Mouse (Mus musculus): ENCODE results near the gene Anks6. TPM values are rescaled to one million over a fixed set of nuclear protein-coding genes. Genes with fewer than 3 reads are reported as not detected.

Gene Anks6
- polyA plus RNA-seq, 1 experiment from 2014 or later: 3.8 TPM

DNA sequence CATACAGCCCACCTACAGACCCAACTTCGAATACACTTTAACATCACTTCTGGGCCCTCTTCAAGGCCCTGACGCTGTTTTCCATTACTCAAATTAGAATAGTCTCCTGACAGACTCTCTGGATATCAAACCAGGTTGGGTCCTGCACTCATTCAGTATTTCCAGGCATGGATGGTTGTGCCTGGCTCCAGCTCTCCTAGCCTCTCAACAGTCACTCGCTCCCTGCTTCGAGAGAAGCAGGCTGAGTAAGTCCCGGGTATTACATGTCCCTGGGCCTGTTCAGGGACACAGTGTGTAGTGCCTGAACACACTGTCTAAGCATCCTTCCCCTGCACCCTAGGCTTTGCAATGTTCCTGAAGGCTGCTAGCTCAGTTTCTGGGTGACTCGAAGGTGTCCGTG lies 80.1 kb downstream of the Anks6 start:
- Histone ChIP-seq H3K27me3 (ENCODE audit: insufficient read depth, poor library complexity, severe bottlenecking) (no peaks in the 10 kb centered on the region), H3K27ac (no peak overlapping the region), H3K9me3 (no peaks in the 10 kb centered on the region), H3K4me3 (no peak overlapping the region), H3K4me1 (replicated peaks) (peaks cover 6% of the 10 kb centered on the region; the same call in 1 of the 2 replicates), H3K36me3 (no peaks in the 10 kb centered on the region)
- WGBS: 91% methylated on average over 7 of the region's 7 CpGs
- DNase-seq (ENCODE audit: low spot score): no peak

DNA sequence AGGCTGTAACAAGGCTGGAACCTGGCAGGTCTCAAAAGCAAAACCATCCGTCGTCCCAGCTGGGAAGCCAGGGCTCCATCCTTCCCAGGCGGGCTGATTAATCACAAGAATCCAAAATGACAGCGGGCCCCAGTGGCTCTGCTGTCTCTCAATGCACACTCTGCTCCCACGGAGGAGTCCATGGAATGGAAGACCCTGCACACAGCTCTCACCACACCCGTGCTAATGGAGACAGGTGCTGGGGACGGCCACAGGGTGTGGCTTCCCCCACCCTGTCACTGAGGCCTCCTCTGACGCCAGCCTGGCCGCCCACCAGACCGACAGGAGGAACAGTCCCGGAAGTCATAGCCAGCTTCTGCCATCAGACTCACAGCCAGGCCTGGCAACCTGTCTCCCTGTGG lies 80.6 kb downstream of the Anks6 start:
- H3K4me3 ChIP-seq: no peak overlapping the region
- 79% methylated on average over 11 of the region's 11 CpGs for WGBS
- H3K36me3 ChIP-seq: no peaks in the 10 kb centered on the region
- H3K9me3 ChIP-seq: no peaks in the 10 kb centered on the region
- no peak overlapping the region for H3K27ac ChIP-seq
- peaks cover 6% of the 10 kb centered on the region; the same call in 1 of the 2 replicates for H3K4me1 ChIP-seq (replicated peaks)
- DNase-seq (ENCODE audit: low spot score): no peak
- H3K27me3 ChIP-seq (ENCODE audit: insufficient read depth, poor library complexity, severe bottlenecking): no peaks in the 10 kb centered on the region

DNA sequence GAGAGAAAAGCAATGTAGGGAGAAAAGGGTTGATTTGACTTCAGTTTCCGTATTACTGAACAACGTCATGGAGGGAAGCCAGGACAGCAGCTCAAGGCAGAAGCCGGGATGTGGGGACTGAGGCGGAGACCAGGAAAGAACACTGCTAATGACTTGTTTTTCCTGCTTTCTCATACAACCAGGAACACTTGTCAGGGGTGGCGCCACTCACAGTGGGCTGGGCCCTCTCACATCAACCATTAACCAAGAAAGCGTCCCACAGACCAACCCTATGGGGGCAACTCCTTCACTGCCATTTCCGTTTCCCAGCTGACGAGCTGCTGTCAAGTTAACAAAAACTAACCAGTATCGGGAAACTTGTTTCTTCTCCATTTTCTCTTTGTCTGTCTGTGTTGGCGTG lies 83.9 kb downstream of the Anks6 start:
- no peaks in the 10 kb centered on the region for H3K9me3 ChIP-seq
- H3K4me1 ChIP-seq (replicated peaks): peaks cover 6% of the 10 kb centered on the region; the same call in 1 of the 2 replicates
- no peaks in the 10 kb centered on the region for H3K36me3 ChIP-seq
- WGBS: 85% methylated on average over 10 of the region's 10 CpGs
- H3K4me3 ChIP-seq: no peak overlapping the region
- DNase-seq (ENCODE audit: low spot score): no peak
- no peak overlapping the region for H3K27ac ChIP-seq
- no peaks in the 10 kb centered on the region for H3K27me3 ChIP-seq (ENCODE audit: insufficient read depth, poor library complexity, severe bottlenecking)

DNA sequence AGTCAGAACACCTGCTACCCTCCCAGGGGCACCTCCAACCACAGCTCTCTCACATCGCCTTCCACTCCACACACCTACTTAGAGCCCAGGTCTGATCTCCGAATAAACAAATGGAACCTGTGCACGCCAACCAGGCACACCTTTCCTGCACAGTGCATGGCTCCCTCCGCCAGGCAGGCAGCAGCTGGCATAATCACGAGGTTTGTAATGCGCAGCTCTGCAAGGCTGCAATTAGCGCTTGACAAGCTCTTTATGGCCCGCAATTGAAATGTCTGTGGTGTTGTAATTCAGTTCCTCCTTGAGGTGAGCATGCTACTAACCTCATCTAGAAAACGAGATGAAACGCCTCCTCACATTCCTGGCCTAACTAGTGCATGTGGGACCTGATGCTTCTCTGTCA lies 89.2 kb downstream of the Anks6 start:
- DNase-seq (ENCODE audit: low spot score): no peak
- WGBS: 93% methylated on average over 10 of the region's 10 CpGs
- Histone ChIP-seq H3K36me3 (no peaks in the 10 kb centered on the region), H3K4me3 (no peak overlapping the region), H3K27ac (no peak overlapping the region), H3K27me3 (ENCODE audit: insufficient read depth, poor library complexity, severe bottlenecking) (no peaks in the 10 kb centered on the region), H3K9me3 (peaks cover 6% of the 10 kb centered on the region; the same call in 1 of the 2 replicates), H3K4me1 (replicated peaks) (no peaks in the 10 kb centered on the region)

DNA sequence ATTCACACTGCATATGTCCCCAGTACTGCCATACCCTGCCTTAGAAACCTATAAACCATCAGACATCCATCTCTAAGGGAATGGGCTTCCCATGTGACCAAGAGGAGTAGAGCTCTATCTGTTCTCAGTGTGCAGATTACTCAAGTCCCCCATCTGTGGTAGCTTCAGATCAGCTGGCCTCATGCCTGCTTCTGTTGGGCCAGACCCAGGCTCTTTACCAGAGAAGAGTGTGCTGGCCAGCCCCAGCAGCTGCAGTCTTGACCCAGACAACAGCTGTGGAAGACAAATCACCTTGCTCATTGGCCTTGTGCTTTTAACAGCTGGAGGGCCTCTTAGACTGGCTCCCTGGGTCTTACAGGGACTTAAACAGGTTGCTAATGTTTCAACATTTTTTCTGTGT lies 90.7 kb downstream of the Anks6 start:
- DNase-seq (ENCODE audit: low spot score): no peak
- H3K4me1 ChIP-seq (replicated peaks): no peaks in the 10 kb centered on the region

More for the DNA sequence above, 90.7 kb downstream of the Anks6 start:
- no peaks in the 10 kb centered on the region for H3K27me3 ChIP-seq (ENCODE audit: insufficient read depth, poor library complexity, severe bottlenecking)
- H3K36me3 ChIP-seq: no peaks in the 10 kb centered on the region
- peaks cover 6% of the 10 kb centered on the region; the same call in 1 of the 2 replicates for H3K9me3 ChIP-seq
- no peak overlapping the region for H3K4me3 ChIP-seq
- no peak overlapping the region for H3K27ac ChIP-seq

Other genes starting within 250 kb of the Anks6 start
- gene Gabbr2, start 65.6 kb downstream of the Anks6 start, polyA plus RNA-seq (2016; fragmentation: Nextera tagmentation; extraction: Ambion mirVana): 0.24 and 0.27 TPM in 2 replicates
- 2.5 and 3.6 TPM in 2 replicates for gene Galnt12, start 34.5 kb upstream of the Anks6 start, polyA plus RNA-seq (2016; fragmentation: Nextera tagmentation; extraction: Ambion mirVana)
- gene Col15a1, start 150.7 kb upstream of the Anks6 start, polyA plus RNA-seq (2016; fragmentation: Nextera tagmentation; extraction: Ambion mirVana): 4.7 and 6.4 TPM in 2 replicates